Mouse (Mus musculus): Measurements from ENCODE around the gene Ces1a. TPM values are rescaled to one million over a fixed set of nuclear protein-coding genes. Genes with fewer than 3 reads are reported as not detected.

The Ces1a gene
- total and polyA plus RNA-seq, 2 experiments from 2014 or later, result not detected

- H3K27me3 ChIP-seq (ENCODE audit: insufficient read depth, low read length), result no peaks in the 10 kb centered on the region
- H3K27ac ChIP-seq, result no peak overlapping the region
- H3K4me3 ChIP-seq (ENCODE audit: low read length), result no peak overlapping the region
- no peak for ATAC-seq
- DNase-seq (ENCODE audit: low spot score), result no peak
- no peak overlapping the region for H3K9ac ChIP-seq (replicated peaks; ENCODE audit: low read length)
- 68% methylated on average over 2 of the region's 2 CpGs for WGBS
- no peaks in the 10 kb centered on the region for H3K36me3 ChIP-seq (ENCODE audit: insufficient read depth, low read length)
- no peak overlapping the region for H3K4me2 ChIP-seq (ENCODE audit: low read depth, low read length)
- H3K4me1 ChIP-seq (ENCODE audit: insufficient read depth, low read length), result no peaks in the 10 kb centered on the region
- no peaks in the 10 kb centered on the region for H3K9me3 ChIP-seq (ENCODE audit: low read length)
- no peak for TF ChIP-seq CTCF (IDR thresholded peaks at IDR 0.05; ENCODE audit: low read depth)
Measured at GRCm38 (mm10) chr8:93040256-93040655, 7.7 kb downstream of the Ces1a start.

GRCm38 (mm10) chr8:93038831-93039230, 9.2 kb downstream of the Ces1a start:
- Histone ChIP-seq H3K4me1 (ENCODE audit: insufficient read depth, low read length) (no peaks in the 10 kb centered on the region), H3K9me3 (ENCODE audit: low read length) (no peaks in the 10 kb centered on the region), H3K27ac (no peak overlapping the region), H3K36me3 (ENCODE audit: insufficient read depth, low read length) (no peaks in the 10 kb centered on the region), H3K4me3 (ENCODE audit: low read length) (no peak overlapping the region), H3K27me3 (ENCODE audit: insufficient read depth, low read length) (no peaks in the 10 kb centered on the region), H3K9ac (replicated peaks; ENCODE audit: low read length) (no peak overlapping the region), H3K4me2 (ENCODE audit: low read depth, low read length) (no peak overlapping the region)
- no peak for TF ChIP-seq CTCF (IDR thresholded peaks at IDR 0.05; ENCODE audit: low read depth)
- ATAC-seq, result no peak
- WGBS, result 5% methylated on average over 2 of the region's 2 CpGs
- DNase-seq (ENCODE audit: low spot score), result no peak

GRCm38 (mm10) chr8:93030664-93031063, 17.3 kb downstream of the Ces1a start:
- DNase-seq (ENCODE audit: low spot score), result no peak
- H3K27me3 ChIP-seq (ENCODE audit: insufficient read depth, low read length), result no peaks in the 10 kb centered on the region
- H3K27ac ChIP-seq, result no peak overlapping the region
- ATAC-seq, result no peak
- 64% methylated on average over 2 of the region's 2 CpGs for WGBS
- no peak overlapping the region for H3K4me3 ChIP-seq (ENCODE audit: low read length)
- H3K4me1 ChIP-seq (ENCODE audit: insufficient read depth, low read length), result no peaks in the 10 kb centered on the region
- H3K36me3 ChIP-seq (ENCODE audit: insufficient read depth, low read length), result no peaks in the 10 kb centered on the region
- no peak for TF ChIP-seq CTCF (IDR thresholded peaks at IDR 0.05; ENCODE audit: low read depth)
- no peaks in the 10 kb centered on the region for H3K9me3 ChIP-seq (ENCODE audit: low read length)
- no peak overlapping the region for H3K9ac ChIP-seq (replicated peaks; ENCODE audit: low read length)
- H3K4me2 ChIP-seq (ENCODE audit: low read depth, low read length), result no peak overlapping the region

GRCm38 (mm10) chr8:93021738-93022137, 26.3 kb downstream of the Ces1a start:
- ATAC-seq, result no peak
- 62% methylated on average over 5 of the region's 5 CpGs for WGBS
- Histone ChIP-seq H3K4me1 (ENCODE audit: insufficient read depth, low read length) (no peaks in the 10 kb centered on the region), H3K4me2 (ENCODE audit: low read depth, low read length) (no peak overlapping the region), H3K27me3 (ENCODE audit: insufficient read depth, low read length) (no peaks in the 10 kb centered on the region), H3K9me3 (ENCODE audit: low read length) (no peaks in the 10 kb centered on the region), H3K27ac (no peak overlapping the region), H3K36me3 (ENCODE audit: insufficient read depth, low read length) (no peaks in the 10 kb centered on the region), H3K9ac (replicated peaks; ENCODE audit: low read length) (no peak overlapping the region), H3K4me3 (ENCODE audit: low read length) (no peak overlapping the region)
- peak; percentile 52 for TF ChIP-seq CTCF (IDR thresholded peaks at IDR 0.05; ENCODE audit: low read depth)
- no peak for DNase-seq (ENCODE audit: low spot score)

DNA sequence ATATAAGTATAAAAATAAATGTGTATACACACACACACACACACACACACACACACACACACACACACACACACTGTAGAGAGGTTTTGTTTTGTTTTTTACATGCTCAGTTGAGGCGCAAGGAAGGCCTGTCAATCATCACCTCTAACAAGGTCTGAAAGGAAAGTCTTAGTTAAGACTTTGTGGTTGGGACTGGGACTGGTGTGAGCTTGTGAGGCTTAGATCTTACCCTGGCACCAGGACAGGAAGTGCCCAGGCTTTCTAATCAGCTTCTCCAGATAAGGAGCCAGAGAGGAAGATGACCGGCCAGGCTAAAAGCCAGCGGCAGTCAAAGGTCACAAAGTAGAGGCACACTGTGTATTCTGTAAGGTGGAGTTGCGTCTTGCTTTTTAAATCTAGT, 33.7 kb downstream of the Ces1a start:
- H3K27me3 ChIP-seq (ENCODE audit: insufficient read depth, low read length), result no peaks in the 10 kb centered on the region
- H3K27ac ChIP-seq, result no peak overlapping the region
- H3K4me1 ChIP-seq (ENCODE audit: insufficient read depth, low read length), result no peaks in the 10 kb centered on the region
- DNase-seq (ENCODE audit: low spot score) (no peak), ATAC-seq (no peak)
- 87% methylated on average over 4 of the region's 4 CpGs for whole genome bisulfite sequencing
- no peak for TF ChIP-seq CTCF (IDR thresholded peaks at IDR 0.05; ENCODE audit: low read depth)
- no peak overlapping the region for H3K9ac ChIP-seq (replicated peaks; ENCODE audit: low read length)
- no peaks in the 10 kb centered on the region for H3K36me3 ChIP-seq (ENCODE audit: insufficient read depth, low read length)
- no peak overlapping the region for H3K4me2 ChIP-seq (ENCODE audit: low read depth, low read length)
- no peaks in the 10 kb centered on the region for H3K9me3 ChIP-seq (ENCODE audit: low read length)
- no peak overlapping the region for H3K4me3 ChIP-seq (ENCODE audit: low read length)

DNA sequence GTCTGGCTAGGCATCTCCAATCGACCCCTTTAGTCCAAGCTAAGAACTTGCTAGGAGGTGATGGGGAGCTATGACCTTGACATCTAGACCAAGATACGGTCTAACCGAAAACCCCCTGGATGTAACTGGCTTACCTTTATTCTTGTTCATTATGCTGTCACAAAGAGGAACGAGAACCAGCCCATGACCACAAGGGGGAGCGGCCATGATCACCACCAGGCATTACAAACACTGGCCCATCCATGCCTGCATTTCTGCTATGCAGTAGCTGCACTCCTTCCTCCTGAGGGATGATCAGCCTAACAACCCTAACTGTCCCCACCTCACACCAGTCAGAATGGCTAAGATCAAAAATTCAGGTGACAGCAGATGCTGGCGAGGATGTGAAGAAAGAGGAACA, 35.8 kb downstream of the Ces1a start:
- Histone ChIP-seq H3K9me3 (ENCODE audit: low read length) (no peaks in the 10 kb centered on the region), H3K27me3 (ENCODE audit: insufficient read depth, low read length) (no peaks in the 10 kb centered on the region), H3K36me3 (ENCODE audit: insufficient read depth, low read length) (no peaks in the 10 kb centered on the region), H3K4me1 (ENCODE audit: insufficient read depth, low read length) (no peaks in the 10 kb centered on the region), H3K9ac (replicated peaks; ENCODE audit: low read length) (no peak overlapping the region), H3K4me3 (ENCODE audit: low read length) (no peak overlapping the region), H3K4me2 (ENCODE audit: low read depth, low read length) (no peak overlapping the region), H3K27ac (no peak overlapping the region)
- peak; percentile 26 for DNase-seq (ENCODE audit: low spot score)
- no peak for ATAC-seq
- TF ChIP-seq CTCF (IDR thresholded peaks at IDR 0.05; ENCODE audit: low read depth), result peak; percentile 60
- 81% methylated on average over 6 of the region's 6 CpGs for WGBS

DNA sequence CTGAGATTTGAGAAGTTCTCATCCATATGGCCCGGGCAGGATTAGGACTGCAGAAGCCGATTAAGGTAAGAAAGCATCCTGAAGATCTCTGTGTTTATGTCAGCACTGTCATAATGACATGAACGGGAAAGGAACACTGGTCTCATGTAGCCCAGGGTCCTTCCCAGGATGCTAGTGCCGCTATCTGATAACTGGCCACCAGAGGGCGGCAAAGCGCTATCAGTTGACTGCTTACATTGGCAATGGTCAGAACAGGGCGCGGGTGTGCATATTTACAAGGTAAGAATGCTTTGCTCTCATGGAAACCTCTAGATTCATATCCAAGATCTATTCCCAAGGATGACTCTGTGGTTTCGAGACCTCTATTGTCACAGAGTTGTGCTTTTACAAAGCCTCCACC, 36.6 kb downstream of the Ces1a start:
- Histone ChIP-seq H3K4me1 (ENCODE audit: insufficient read depth, low read length) (no peaks in the 10 kb centered on the region), H3K27ac (no peak overlapping the region)
- WGBS, result 9% methylated on average over 9 of the region's 9 CpGs

More for the DNA sequence above, 36.6 kb downstream of the Ces1a start:
- Histone ChIP-seq H3K9me3 (ENCODE audit: low read length) (no peaks in the 10 kb centered on the region), H3K4me2 (ENCODE audit: low read depth, low read length) (no peak overlapping the region), H3K4me3 (ENCODE audit: low read length) (no peak overlapping the region), H3K36me3 (ENCODE audit: insufficient read depth, low read length) (no peaks in the 10 kb centered on the region), H3K27me3 (ENCODE audit: insufficient read depth, low read length) (no peaks in the 10 kb centered on the region), H3K9ac (replicated peaks; ENCODE audit: low read length) (no peak overlapping the region)
- DNase-seq (ENCODE audit: low spot score), result peak; percentile 94
- peak; percentile 86 for ATAC-seq
- peak; percentile 98 for TF ChIP-seq CTCF (IDR thresholded peaks at IDR 0.05; ENCODE audit: low read depth)

All from hindbrain, postnatal 0 days (tissue).